Mouse (Mus musculus) ES-Bruce4 (cell line): Measurements from ENCODE around the gene Pbp2.

ENCODE experiments used
- CTCF ChIP-seq: IDR thresholded peaks from one replicate; pipeline ENCODE4 v1.8.1; 2011; ENCODE audit warnings: low read depth, low read length
- EP300 ChIP-seq: IDR thresholded peaks from 2 replicates; pipeline ENCODE4 v1.6.1; 2011; ENCODE audit warnings: low read depth, low read length; ENCODE audit not compliant: insufficient read depth
- POLR2A ChIP-seq: IDR thresholded peaks from one replicate; pipeline ENCODE4 v1.8.1; 2011; ENCODE audit warnings: low read length; ENCODE audit not compliant: insufficient read depth

GRCm38 (mm10) chr6:135310305-135310704, at the start of gene Pbp2:
- no peak for TF ChIP-seq POLR2A
- no peak for TF ChIP-seq CTCF
- TF ChIP-seq EP300, result no peak
